Mouse (Mus musculus) kidney, adult 11 months (tissue): Measurements from ENCODE around the gene Draxin.

Source experiments
- DNase-seq: peaks from one replicate; pipeline ENCODE4 v3.0.0; 2022

Draxin gene

DNA sequence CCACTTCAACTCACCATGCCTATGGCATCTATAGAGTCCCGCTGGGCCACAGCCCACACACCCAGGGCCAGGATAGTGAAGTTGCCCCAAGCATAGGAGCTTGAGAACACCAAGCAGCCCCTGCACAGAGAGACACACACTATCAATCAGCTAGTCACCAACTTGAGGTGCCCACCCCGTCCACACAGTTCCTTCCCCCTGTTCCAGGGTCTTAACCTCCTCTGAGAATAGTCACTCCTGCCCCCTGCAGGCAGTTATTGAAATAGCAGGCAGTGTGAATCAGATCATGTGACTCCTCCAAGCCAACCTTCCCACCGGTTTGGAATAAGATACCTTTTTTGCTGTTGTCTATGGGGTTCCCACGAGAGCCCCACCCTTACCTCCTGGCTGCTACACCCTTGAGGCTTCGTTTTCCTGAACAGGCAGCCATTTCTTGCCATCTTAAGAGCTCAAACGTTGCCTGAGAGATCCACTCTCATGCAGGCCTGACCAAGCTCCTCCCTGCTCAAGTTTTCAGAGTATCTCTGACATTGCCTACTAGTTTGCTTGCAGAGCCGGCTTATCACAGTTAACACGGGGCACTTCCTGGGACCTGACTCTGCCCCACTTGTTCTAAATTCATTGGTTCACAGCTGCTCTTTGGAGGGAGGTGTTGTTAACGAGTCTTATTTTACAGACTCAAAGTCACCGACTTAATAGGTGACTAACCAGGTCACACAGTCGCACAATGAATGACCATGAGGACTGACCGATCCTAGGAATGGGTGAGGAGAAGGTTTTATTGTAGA is 48.0 kb downstream of the Draxin start:
- DNase-seq: peak; percentile 55

- no peak for DNase-seq
Observed at GRCm38 (mm10) chr4:148081201-148081600, 49.3 kb downstream of the Draxin start.

GRCm38 (mm10) chr4:148080597-148080973 is 49.9 kb downstream of the Draxin start:
- no peak for DNase-seq

GRCm38 (mm10) chr4:148079944-148080596 is 50.4 kb downstream of the Draxin start:
- peak; percentile 63 for DNase-seq

DNA sequence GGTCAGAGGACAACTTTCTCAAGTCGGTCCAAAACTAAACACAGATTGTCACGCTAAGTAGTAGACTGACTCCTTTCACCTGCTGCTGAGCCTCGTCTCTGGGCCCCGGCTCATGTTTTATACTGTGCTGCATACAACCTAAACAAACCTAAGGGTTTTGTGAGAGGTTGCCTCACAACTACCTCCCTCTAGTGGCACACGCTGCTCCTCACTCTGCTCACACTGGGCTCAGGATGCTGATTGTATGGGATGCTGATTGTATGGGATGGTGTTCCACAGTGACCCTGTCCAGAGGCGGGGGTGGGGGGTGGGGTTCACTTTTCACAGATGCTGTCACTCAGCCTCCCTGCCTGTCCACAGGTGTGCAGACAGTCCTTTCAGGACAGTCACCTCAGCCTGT is 51.3 kb downstream of the Draxin start:
- no peak for DNase-seq

- DNase-seq: no peak
Observed at GRCm38 (mm10) chr4:148075881-148076280, 54.6 kb downstream of the Draxin start.

DNA sequence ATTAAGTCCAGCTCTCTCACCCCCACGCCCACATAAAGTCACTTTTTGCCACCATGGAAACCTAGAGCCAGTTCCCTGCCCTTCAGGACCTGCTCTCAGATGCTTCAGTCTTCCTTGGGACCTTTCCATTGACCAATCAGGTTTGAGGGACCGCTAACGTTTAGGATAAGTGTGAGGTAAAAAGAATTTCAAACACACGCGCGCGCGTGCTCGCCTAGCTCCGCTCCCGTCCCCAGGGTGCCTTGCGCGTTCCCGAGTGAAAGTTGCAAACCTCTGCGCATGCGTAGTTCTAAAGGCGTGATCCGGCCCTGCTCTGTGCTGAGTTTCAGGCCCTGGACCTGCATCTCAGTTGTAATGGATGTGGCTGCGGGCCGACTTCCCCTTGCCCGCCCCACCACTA is 55.2 kb downstream of the Draxin start:
- peak; percentile 67 for DNase-seq

- DNase-seq: no peak
Observed at GRCm38 (mm10) chr4:148074521-148075189, 55.8 kb downstream of the Draxin start.

GRCm38 (mm10) chr4:148071508-148071907 is 59.0 kb downstream of the Draxin start:
- DNase-seq: peak; percentile 62

- no peak for DNase-seq
Observed at GRCm38 (mm10) chr4:148069602-148070218, 60.8 kb downstream of the Draxin start.

DNA sequence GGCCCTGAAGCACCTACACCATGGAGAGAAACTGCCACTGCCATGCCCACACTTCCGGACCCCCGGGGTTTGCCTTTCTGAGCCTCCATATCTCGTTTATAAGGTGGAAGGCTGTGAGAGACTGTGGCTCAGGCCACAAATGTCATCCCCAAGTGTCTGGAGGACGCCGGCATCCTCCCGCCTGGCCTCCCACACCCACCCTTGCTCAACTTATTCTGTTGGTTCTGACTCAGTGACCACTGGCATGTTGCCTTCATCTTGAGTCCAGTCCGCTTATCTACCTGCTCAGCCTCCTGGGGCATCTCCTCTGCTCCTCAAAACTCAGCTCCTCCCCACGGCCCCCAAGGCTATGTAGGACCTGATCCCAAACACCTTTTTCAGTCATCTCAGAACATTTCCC is 63.2 kb downstream of the Draxin start:
- no peak for DNase-seq

DNA sequence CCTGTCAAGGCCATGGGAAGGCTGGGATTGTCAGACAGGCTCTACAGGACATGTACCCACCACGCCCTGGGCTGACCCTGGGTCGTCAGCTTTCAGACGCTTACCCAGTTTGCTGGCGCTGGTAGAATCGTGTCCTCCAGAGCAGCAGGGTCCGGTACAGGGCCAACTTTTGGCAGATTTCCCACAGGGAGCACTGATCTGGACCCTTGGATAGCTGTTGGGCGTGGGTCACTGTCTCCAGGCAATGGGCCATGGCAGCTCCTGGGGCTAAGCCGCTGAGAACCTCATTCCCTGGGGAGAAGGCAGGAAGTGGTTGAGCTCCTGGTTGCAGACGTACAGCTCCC is 64.1 kb downstream of the Draxin start:
- DNase-seq: peak; percentile 80

- peak; percentile 45 for DNase-seq
Observed at GRCm38 (mm10) chr4:148065702-148066400, 64.6 kb downstream of the Draxin start.

DNA sequence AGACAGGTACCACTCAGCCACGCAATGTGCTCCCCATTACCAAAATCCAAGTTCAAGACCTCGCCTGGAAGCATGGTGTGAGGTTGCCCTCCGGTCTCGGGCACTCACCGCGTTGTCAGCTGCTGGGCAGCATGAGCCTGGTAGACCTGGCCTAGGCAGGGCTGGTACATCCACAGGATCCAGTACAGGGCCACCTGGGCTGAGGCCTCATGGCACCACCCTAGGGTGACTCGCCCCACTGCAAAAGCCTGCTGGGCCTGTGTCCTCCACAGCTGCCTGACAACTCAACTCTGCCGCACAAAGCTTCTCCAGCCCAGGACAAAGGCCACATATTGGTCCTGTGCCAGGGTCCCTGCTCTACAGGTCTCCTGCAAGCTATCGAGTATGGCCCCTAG is 69.4 kb downstream of the Draxin start:
- DNase-seq: no peak

DNA sequence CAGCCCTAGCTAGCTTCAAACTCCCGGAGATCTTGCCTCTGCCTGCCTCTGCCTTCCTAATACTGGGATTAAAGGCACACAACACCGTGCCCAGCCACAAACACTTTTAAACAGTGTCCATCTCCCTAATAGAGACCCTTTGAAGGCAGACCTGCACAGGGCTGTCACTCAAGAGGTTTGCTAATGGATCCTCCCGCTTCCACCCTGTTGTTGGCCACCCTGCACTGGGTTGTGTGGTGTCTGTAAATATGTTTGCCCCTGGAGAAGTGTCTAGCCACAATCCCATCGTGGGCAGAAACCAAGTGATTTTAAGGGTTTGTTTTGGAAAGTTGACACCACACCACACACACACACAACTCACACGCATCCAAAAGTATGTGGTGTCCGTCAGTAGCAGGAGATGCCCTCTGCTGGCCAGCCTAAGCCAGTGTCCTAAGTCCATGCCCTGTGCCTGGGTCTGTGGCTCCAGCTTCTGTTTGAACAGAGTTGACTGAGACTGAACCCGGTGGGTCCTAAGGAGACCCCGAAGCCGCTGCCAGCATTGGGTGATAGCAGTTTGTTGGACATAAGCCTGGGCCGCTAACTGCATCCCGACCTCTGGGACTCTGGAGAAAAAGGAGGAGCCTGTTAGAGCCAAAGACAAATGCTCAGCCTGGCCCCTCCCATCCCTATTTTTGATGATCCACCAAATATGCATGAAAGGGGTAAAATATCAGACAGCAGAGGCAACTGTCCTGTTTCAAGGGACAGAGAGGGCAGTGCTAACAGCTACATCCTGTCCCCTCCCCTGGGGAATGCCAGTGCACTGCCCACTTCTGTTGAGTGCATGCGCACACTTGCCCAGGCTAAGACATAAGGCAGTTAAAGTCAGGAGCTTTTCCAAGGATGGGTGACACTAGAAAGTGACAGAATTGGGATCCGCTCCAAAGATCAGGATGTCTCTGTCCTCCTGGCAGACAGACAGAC is 70.1 kb downstream of the Draxin start:
- DNase-seq: peak; percentile 54

DNA sequence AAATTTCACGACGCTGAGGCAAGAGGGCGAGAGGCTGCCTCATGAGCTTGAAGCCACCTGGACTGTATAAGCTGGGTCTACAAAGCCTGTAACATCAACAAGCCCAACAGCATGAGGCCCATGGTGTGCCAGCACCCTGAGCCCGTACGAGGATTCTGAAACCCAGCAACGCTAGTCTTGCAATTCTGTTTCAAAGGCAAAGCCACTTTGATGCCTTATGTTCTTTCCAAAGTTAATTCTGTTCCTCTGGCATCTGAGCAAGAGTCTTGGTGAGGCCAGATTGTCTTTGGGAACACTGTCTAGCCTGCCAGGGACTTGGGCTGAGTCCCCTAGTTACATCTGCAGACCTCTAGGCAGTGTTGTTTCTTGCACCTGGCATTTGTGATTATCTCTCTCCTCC is 71.5 kb downstream of the Draxin start:
- no peak for DNase-seq

DNA sequence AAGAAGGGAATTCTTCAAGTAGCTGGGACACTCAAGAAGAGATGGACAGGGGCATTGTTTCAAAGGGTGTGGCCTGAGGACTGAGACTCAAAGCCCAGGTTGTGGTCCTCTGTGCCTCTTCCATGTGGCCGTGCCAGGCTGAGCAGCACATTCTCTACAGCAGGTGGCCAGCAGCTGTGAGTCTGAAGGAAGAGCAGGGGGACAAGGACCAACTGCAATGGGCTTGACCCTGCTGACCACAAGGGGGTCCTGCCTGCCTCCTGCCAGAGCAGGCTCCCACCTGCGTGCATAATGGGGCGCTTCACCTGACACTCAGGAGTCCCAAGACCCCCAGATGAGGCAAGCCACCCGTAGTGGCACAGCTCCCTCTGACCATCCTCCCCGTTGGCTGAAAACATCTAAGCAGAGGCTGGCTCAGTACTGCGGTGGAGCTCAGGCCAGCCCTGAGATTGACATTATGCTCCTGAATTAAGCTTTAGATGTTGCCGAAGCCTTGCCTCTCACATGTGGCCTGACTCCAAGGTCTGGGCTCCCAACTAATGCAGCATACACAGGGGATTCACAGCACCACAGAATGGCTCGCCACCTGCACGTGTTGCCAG is 72.2 kb downstream of the Draxin start:
- no peak for DNase-seq

DNA sequence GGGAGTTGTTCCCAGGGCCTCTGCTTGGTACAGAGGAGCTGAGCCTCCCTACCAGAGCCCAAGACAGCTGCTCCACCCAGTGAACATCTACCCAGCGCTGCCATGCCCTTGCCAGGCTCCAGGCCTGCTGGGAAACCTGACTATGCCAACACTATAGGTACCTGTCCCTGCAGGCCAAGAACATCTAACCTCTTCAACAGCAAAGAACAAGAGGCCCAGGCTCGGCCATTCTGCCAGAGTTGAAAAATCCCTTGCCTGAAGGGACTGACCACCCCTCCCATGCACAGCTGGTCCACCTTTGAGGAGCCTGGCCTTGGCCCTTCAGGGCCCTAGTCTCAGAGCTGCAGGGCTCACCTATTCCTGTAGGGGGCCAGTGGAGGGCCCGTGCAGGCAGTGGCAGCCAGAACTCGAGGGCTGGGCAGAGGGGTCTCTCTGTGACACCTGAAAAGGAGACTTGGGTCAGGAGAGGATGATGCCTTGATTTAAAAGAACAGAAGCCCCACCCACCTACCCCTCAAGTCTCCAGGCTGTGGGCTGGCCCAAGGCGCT is 72.8 kb downstream of the Draxin start:
- no peak for DNase-seq

GRCm38 (mm10) chr4:148056801-148057200 is 73.7 kb downstream of the Draxin start:
- DNase-seq: peak; percentile 87

- DNase-seq: peak; percentile 48
Observed at GRCm38 (mm10) chr4:148056246-148056645, 74.3 kb downstream of the Draxin start.
